Mouse (Mus musculus) liver, embryonic 12.5 days (tissue): ENCODE data around the gene Ahnak. TPM values are rescaled to one million over a fixed set of nuclear protein-coding genes. Genes with fewer than 3 reads are reported as not detected.
"Not testable (repeated sequence)": the region's sequence is repeated elsewhere in the genome, so short reads cannot be mapped to it uniquely, and the experiment has no call there.

ENCODE experiments used
- ATAC-seq: fragments of 200-750 bp; cut with Nextera tagmentation; 2 replicates; pipeline ENCODE4 v1.8.0; 2017; ENCODE audit warnings: moderate number of reproducible peaks, mild to moderate bottlenecking, moderate library complexity
- H3K27ac ChIP-seq: fragments of 300-500 bp; sonication (generic); 2 replicates; pipeline ENCODE4 v1.5.1; 2016; ENCODE audit warnings: mild to moderate bottlenecking
- H3K27me3 ChIP-seq: fragments of 300-500 bp; sonication (generic); replicated peaks from 2 replicates; pipeline ENCODE4 v1.6.1; 2016; ENCODE audit warnings: mild to moderate bottlenecking, moderate library complexity
- H3K36me3 ChIP-seq: fragments of 300-500 bp; sonication (generic); 2 replicates; pipeline ENCODE4 v1.6.1; 2016; ENCODE audit warnings: mild to moderate bottlenecking, moderate library complexity
- H3K4me1 ChIP-seq: fragments of 300-500 bp; sonication (generic); 2 replicates; pipeline ENCODE4 v1.6.1; 2016
- H3K4me2 ChIP-seq: fragments of 300-500 bp; sonication (generic); 2 replicates; pipeline ENCODE4 v1.6.1; 2016; ENCODE audit warnings: mild to moderate bottlenecking, moderate library complexity
- H3K4me3 ChIP-seq: fragments of 300-500 bp; sonication (generic); 2 replicates; pipeline ENCODE4 v1.5.1; 2016; ENCODE audit warnings: mild to moderate bottlenecking, moderate library complexity
- H3K9ac ChIP-seq: fragments of 300-500 bp; sonication (generic); 2 replicates; pipeline ENCODE4 v1.6.1; 2016; ENCODE audit warnings: mild to moderate bottlenecking, moderate library complexity
- H3K9me3 ChIP-seq: fragments of 300-500 bp; sonication (generic); replicated peaks from 2 replicates; pipeline ENCODE4 v1.6.1; 2016; ENCODE audit warnings: mild to moderate bottlenecking, moderate library complexity
- WGBS: fragments of 180-500 bp; shearing (Covaris S2); methylation state at CpG from one replicate; pipeline ENCODE4 v1.1.7; 2016; ENCODE audit not compliant: insufficient replicate concordance; 5-methylcytosine and 5-hydroxymethylcytosine counted together
- polyA plus RNA-seq: library from polyadenylated mRNA; unstranded; fragments of >200 nt; fragmentation: Nextera tagmentation; extraction: Ambion mirVana; gene quantifications from 2 replicates; pipeline ENCODE4 v1.2.1, GENCODE M21; 2016

Gene Ahnak
- polyA plus RNA-seq, 1 experiment from 2014 or later, result 2.0 TPM

GRCm38 (mm10) chr19:9119655-9120425 is 130.8 kb downstream of the Ahnak start:
- H3K27me3 ChIP-seq, result no peaks in the 10 kb centered on the region
- no peaks in the 10 kb centered on the region for H3K9me3 ChIP-seq
- H3K36me3 ChIP-seq, result peaks cover 22% of the 10 kb centered on the region
- H3K4me1 ChIP-seq, result no peaks in the 10 kb centered on the region
- WGBS, result 76% methylated on average over 3 of the region's 3 CpGs
- H3K4me3 ChIP-seq, result no peak overlapping the region
- no peak overlapping the region for H3K4me2 ChIP-seq
- H3K9ac ChIP-seq, result no peak overlapping the region
- no peak overlapping the region for H3K27ac ChIP-seq
- no peak for ATAC-seq

GRCm38 (mm10) chr19:9122390-9122789 is 133.3 kb downstream of the Ahnak start:
- WGBS, result 76% methylated on average over 1 of the region's 1 CpGs
- Histone ChIP-seq H3K4me1 (no peaks in the 10 kb centered on the region), H3K27ac (no peak overlapping the region), H3K27me3 (no peaks in the 10 kb centered on the region), H3K4me3 (no peak overlapping the region), H3K9ac (no peak overlapping the region), H3K36me3 (peaks cover 13% of the 10 kb centered on the region), H3K9me3 (no peaks in the 10 kb centered on the region), H3K4me2 (no peak overlapping the region)
- ATAC-seq, result no peak

DNA sequence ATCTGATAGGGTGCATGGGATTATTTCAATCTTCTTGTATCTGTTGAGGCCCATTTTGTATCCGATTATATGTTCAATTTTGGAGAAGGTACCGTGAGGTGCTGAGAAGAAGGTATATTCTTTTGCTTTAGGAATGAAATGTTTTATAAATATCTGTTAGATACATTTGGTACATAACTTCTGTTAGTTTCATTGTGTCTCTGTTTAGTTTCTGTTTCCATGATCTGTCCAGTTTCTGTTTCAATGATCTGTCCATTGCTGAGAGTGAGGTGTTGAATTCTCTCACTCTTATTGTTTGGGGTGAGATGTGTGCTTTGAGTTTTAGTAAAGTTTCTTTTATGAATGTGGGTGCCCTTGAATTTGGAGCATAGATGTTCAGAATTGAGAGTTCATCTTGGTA is 134.9 kb downstream of the Ahnak start:
- not testable (repeated sequence) for H3K4me1 ChIP-seq, H3K27me3 ChIP-seq, ATAC-seq, H3K4me2 ChIP-seq, H3K9ac ChIP-seq, H3K9me3 ChIP-seq, H3K27ac ChIP-seq, H3K4me3 ChIP-seq
- WGBS, result 76% methylated on average over 2 of the region's 2 CpGs
- peaks cover 18% of the 10 kb centered on the region for H3K36me3 ChIP-seq

Other genes with a start within 250 kb of the Ahnak start
- 2.1 and 2.3 TPM in 2 replicates for gene 1700092M07Rik, start 248.6 kb upstream of the Ahnak start, polyA plus RNA-seq
- 56.2 and 58.4 TPM in 2 replicates for gene Stx5a, start 247.9 kb upstream of the Ahnak start, polyA plus RNA-seq
- gene Nxf1, start 232.2 kb upstream of the Ahnak start, polyA plus RNA-seq, result 116 and 130 TPM in 2 replicates
- gene Tmem223, start 218.3 kb upstream of the Ahnak start, polyA plus RNA-seq, result 77.4 and 80.0 TPM in 2 replicates
- 99.1 and 104 TPM in 2 replicates for gene Tmem179b, start 214.8 kb upstream of the Ahnak start, polyA plus RNA-seq
- 21.8 and 23.1 TPM in 2 replicates for gene Taf6l, start 202.9 kb upstream of the Ahnak start, polyA plus RNA-seq
- gene Polr2g, start 190.7 kb upstream of the Ahnak start, polyA plus RNA-seq, result 105 and 110 TPM in 2 replicates
- gene Zbtb3, start 186.7 kb upstream of the Ahnak start, polyA plus RNA-seq, result 2.3 and 2.8 TPM in 2 replicates
- 29.6 and 31.6 TPM in 2 replicates for gene Ttc9c, start 170.0 kb upstream of the Ahnak start, polyA plus RNA-seq
- gene Hnrnpul2, start 169.3 kb upstream of the Ahnak start, polyA plus RNA-seq, result 3.5 and 3.6 TPM in 2 replicates
- 0.26 TPM in 1 of 2 replicates, not detected in the other for gene AC129217.1, start 159.5 kb upstream of the Ahnak start, polyA plus RNA-seq
- gene Bscl2, start 151.8 kb upstream of the Ahnak start, polyA plus RNA-seq, result 37.0 and 45.2 TPM in 2 replicates
- 0.62 and 0.65 TPM in 2 replicates for gene Gng3, start 150.1 kb upstream of the Ahnak start, polyA plus RNA-seq
- gene Lrrn4cl, start 138.5 kb upstream of the Ahnak start, polyA plus RNA-seq, result 0.11 TPM in 1 of 2 replicates, not detected in the other
- gene Ubxn1, start 117.8 kb upstream of the Ahnak start, polyA plus RNA-seq, result 133 and 135 TPM in 2 replicates
- 40.6 and 43.4 TPM in 2 replicates for gene Uqcc3, start 108.4 kb upstream of the Ahnak start, polyA plus RNA-seq
- gene Lbhd1, start 105.6 kb upstream of the Ahnak start, polyA plus RNA-seq, result 76.1 and 80.4 TPM in 2 replicates
- not detected in 2 replicates for gene Gm49403, start 105.4 kb upstream of the Ahnak start, polyA plus RNA-seq
- gene 1810009A15Rik, start 100.4 kb upstream of the Ahnak start, polyA plus RNA-seq, result 107 and 111 TPM in 2 replicates
- not detected in 2 replicates for gene Gm49416, start 100.4 kb upstream of the Ahnak start, polyA plus RNA-seq
- 39.9 and 40.8 TPM in 2 replicates for gene Ints5, start 96.3 kb upstream of the Ahnak start, polyA plus RNA-seq
- gene Ganab, start 91.2 kb upstream of the Ahnak start, polyA plus RNA-seq, result 61.9 TPM in 2 replicates
- 28.4 and 31.7 TPM in 2 replicates for gene B3gat3, start 68.9 kb upstream of the Ahnak start, polyA plus RNA-seq
- gene Rom1, start 59.9 kb upstream of the Ahnak start, polyA plus RNA-seq, result 3.0 and 3.4 TPM in 2 replicates
- 21.3 and 23.0 TPM in 2 replicates for gene Eml3, start 59.7 kb upstream of the Ahnak start, polyA plus RNA-seq
- 138 and 140 TPM in 2 replicates for gene Mta2, start 47.4 kb upstream of the Ahnak start, polyA plus RNA-seq
- gene Tut1, start 35.4 kb upstream of the Ahnak start, polyA plus RNA-seq, result 26.0 and 27.7 TPM in 2 replicates
- 358 and 366 TPM in 2 replicates for gene Eef1g, start 22.2 kb upstream of the Ahnak start, polyA plus RNA-seq
- gene Scgb1a1, start 98.7 kb downstream of the Ahnak start, polyA plus RNA-seq, result not detected in 2 replicates
- 13.2 and 13.6 TPM in 2 replicates for gene Asrgl1, start 146.4 kb downstream of the Ahnak start, polyA plus RNA-seq